ENCODE assay signal across 8 mouse cellular contexts in the genomic region with DNA sequence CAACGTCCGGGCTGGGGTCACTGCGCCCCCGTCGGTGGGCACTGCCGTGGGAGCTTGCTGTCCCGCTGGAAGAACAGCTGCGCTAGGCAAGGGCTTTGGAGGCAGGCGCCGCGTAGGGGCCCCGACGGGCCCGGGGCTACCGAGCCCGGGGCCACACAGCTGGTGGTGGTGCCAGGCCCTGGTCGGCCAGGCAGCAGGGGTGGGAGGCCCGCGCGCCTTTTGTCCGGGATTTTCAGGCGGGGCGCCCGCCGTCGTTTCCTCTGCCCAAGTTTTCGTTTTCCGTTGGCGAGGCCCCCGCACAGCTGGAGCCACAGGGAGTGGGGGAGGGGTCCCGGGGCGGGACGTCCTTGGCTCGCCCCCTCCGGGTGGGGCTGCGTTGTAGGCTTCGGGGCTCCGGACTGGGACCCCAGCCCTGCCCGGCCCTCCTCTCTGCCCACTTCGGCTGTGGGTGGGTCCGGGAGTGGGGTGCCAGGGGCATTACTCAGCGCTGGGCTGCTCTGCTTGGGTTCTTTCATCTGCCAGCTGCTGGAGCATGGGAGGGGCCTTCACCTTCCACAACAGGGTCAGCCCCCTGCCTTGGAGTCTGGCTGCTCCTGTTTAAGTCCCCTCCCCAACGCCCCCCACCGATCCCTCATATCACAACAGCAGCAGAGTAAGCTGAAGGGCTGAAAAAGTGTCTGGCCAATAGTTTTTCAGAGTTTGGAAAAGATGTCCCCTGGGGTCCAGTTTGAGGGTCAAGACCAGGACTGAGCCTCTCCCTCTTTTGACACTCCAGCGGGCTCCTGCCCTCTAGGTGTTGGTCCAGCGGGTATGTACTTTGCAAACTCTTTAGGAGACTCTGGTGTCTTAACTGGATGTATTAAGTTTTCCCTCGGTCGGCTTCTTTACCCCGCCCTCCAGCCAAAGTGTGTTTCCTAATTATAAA. TPM values are rescaled to one million over a fixed set of nuclear protein-coding genes. Genes with fewer than 3 reads are reported as not detected.
DNase-seq lines count a peak whose midpoint lies in the region; ATAC-seq and TF ChIP-seq lines count a peak whose summit lies in the region.

No protein-coding gene starts in this region.

- no peak for ATAC-seq in G1E (ENCODE audit: extremely low read depth, insufficient number of reproducible peaks, low FRiP score, poor library complexity, severe bottlenecking)
- ATAC-seq in forebrain, embryonic 11.5 days (replicated peaks; ENCODE audit: low FRiP score) = peak; percentile 62

- peak overlapping the region; percentile 81 for H3K4me3 ChIP-seq in G1E (ENCODE audit: low read depth, low read length)
- peak overlapping the region; percentile 56 for H3K4me3 ChIP-seq in forebrain, embryonic 11.5 days (ENCODE audit: low read depth, low read length)
- peak overlapping the region; percentile 92 for H3K4me3 ChIP-seq in liver, adult 2 months (ENCODE audit: insufficient read depth, low read depth, low read length)

- H3K9ac ChIP-seq in forebrain, embryonic 11.5 days (ENCODE audit: low read length) = peak overlapping the region; percentile 65
- H3K9ac ChIP-seq in liver, adult 2 months (ENCODE audit: low read depth, low read length) = peak overlapping the region; percentile 93

- peaks cover 68% of the 10 kb centered on the region for H3K4me1 ChIP-seq in G1E (ENCODE audit: insufficient read depth, low read depth, low read length)
- peaks cover 13% of the 10 kb centered on the region for H3K4me1 ChIP-seq in forebrain, embryonic 11.5 days (replicated peaks; ENCODE audit: control insufficient read depth, insufficient read depth, low read length)
- 0 out of 2 replicates have a peak, but pooled peaks cover 5% of the 10 kb centered on the region for H3K4me1 ChIP-seq in liver, adult 2 months (ENCODE audit: control insufficient read depth, insufficient read depth, low read length)

- peaks cover 5% of the 10 kb centered on the region; the same call in 1 of the 2 replicates for H3K79me2 ChIP-seq in liver, adult 2 months (ENCODE audit: control insufficient read depth, insufficient read depth, low read length)

- DNase-seq in adrenal gland, adult (ENCODE audit: inconsistent age in 2 of 2, low spot score in 1 of 2) = peak; percentile 78 to 87
- DNase-seq in adrenal gland, adult 8-10 months = no peak
- peak; percentile 53 for DNase-seq in G1E (ENCODE audit: low spot score)
- peak; percentile 70 for DNase-seq in forebrain, embryonic 11.5 days (ENCODE audit: low spot score)
- DNase-seq in heart, postnatal 4 days = peak; percentile 80
- DNase-seq in liver, adult 2 months (ENCODE audit: extremely low read depth, low read depth, low spot score) = no peak
- peak; percentile 55 for DNase-seq in neural tube, embryonic 10.5 days (ENCODE audit: extremely low spot score, low spot score)
- no peak for DNase-seq in cerebellum, postnatal 14 days

- peaks cover 29% of the 10 kb centered on the region for H3K36me3 ChIP-seq in G1E (replicated peaks)
- no peaks in the 10 kb centered on the region for H3K36me3 ChIP-seq in forebrain, embryonic 11.5 days (ENCODE audit: control insufficient read depth, insufficient read depth, low read length)
- no peaks in the 10 kb centered on the region for H3K36me3 ChIP-seq in liver, adult 2 months (ENCODE audit: control insufficient read depth, insufficient read depth, low read length)

- H3K4me2 ChIP-seq in forebrain, embryonic 11.5 days (ENCODE audit: low read depth, low read length, severe bottlenecking) = peak overlapping the region; percentile 88

- no peaks in the 10 kb centered on the region for H3K27me3 ChIP-seq in G1E (ENCODE audit: insufficient read depth, low read length)
- peaks cover 2% of the 10 kb centered on the region; the same call in 1 of the 2 replicates for H3K27me3 ChIP-seq in forebrain, embryonic 11.5 days (ENCODE audit: control insufficient read depth, insufficient read depth, low read length)
- no peaks in the 10 kb centered on the region for H3K27me3 ChIP-seq in liver, adult 2 months (ENCODE audit: control insufficient read depth, insufficient read depth, low read length)

- no peak for TF ChIP-seq CTCF in G1E (IDR thresholded peaks at IDR 0.05; ENCODE audit: low read depth, low read length)
- no peak for TF ChIP-seq CTCF in liver, adult 2 months (IDR thresholded peaks at IDR 0.05; ENCODE audit: low read depth, low read length)

- H3K9me3 ChIP-seq in G1E (replicated peaks) = no peaks in the 10 kb centered on the region
- no peaks in the 10 kb centered on the region for H3K9me3 ChIP-seq in forebrain, embryonic 11.5 days (ENCODE audit: control insufficient read depth, low read length)

- 0 out of 2 replicates have a peak overlapping the region, but pooled peaks have one; percentile 25 for H3K27ac ChIP-seq in forebrain, embryonic 11.5 days (ENCODE audit: low read depth, low read length)
- H3K27ac ChIP-seq in liver, adult 2 months (replicated peaks; ENCODE audit: insufficient read depth, low read depth, low read length) = peak overlapping the region; percentile 42

- TF ChIP-seq POLR2A in liver, adult 2 months (IDR thresholded peaks at IDR 0.05; ENCODE audit: extremely low read depth, insufficient read depth, low read length) = no peak

- WGBS in forebrain, embryonic 11.5 days = 2% methylated on average over 49 of the region's 49 CpGs
- WGBS in liver, adult 2 months = 4% methylated on average over 49 of the region's 49 CpGs

RNA-seq across cellular contexts. Expression of a gene that starts 0.6 kb away (rescaled TPM):
- 10 to 100 TPM; 23.3 to 36.4 (median 31.8) TPM for total RNA-seq in adrenal gland, adult 8-10 months (2022)
- total RNA-seq in G1E (2014; fragmentation: Nextera tagmentation) (8.5 and 17.9 TPM in 2 replicates), G1E (2017) (2.4 and 4.4 TPM in 2 replicates)
- 18.6 and 21.9 TPM in 2 replicates for polyA plus RNA-seq in G1E (2012)
- polyA plus RNA-seq in forebrain, embryonic 11.5 days (2014; fragmentation: Nextera tagmentation; extraction: Ambion mirVana) = 3.2 and 4.8 TPM in 2 replicates
- total RNA-seq in heart, postnatal 4 days (2021) = 10 to 100 TPM; 51.0 to 52.3 TPM
- total RNA-seq in liver, adult 2 months (2014; rRNA removed) = 2.8 and 4.5 TPM in 2 replicates
- polyA plus RNA-seq in liver, adult 2 months (2012; rRNA removed) = 11.3 and 13.6 TPM in 2 replicates

RNA-seq across cellular contexts. Expression of a gene that starts 53.6 kb away (rescaled TPM):
- 10 to 100 TPM; 22.2 to 28.3 (median 24.9) TPM for total RNA-seq in adrenal gland, adult 8-10 months (2022)
- total RNA-seq in G1E (2014; fragmentation: Nextera tagmentation) (14.9 and 49.0 TPM in 2 replicates), G1E (2017) (11.3 and 15.4 TPM in 2 replicates)
- 5.2 and 6.0 TPM in 2 replicates for polyA plus RNA-seq in G1E (2012)
- 4.3 and 4.5 TPM in 2 replicates for polyA plus RNA-seq in forebrain, embryonic 11.5 days (2014; fragmentation: Nextera tagmentation; extraction: Ambion mirVana)
- 10 to 100 TPM; 24.2 to 28.9 TPM for total RNA-seq in heart, postnatal 4 days (2021)
- total RNA-seq in liver, adult 2 months (2014; rRNA removed) = 4.0 TPM in 2 replicates
- polyA plus RNA-seq in liver, adult 2 months (2012; rRNA removed) = 3.1 and 3.7 TPM in 2 replicates

Comparison
In these comparisons a context has a peak if more than half of its experiments do, and no peak if none do; other contexts are left out.
1. DNase-seq: peak in adrenal gland, adult (2 of 2), G1E (single experiment), forebrain, embryonic 11.5 days (single experiment), heart, postnatal 4 days (single experiment) and neural tube, embryonic 10.5 days (single experiment); none in adrenal gland, adult 8-10 months (single experiment), liver, adult 2 months (single experiment) and cerebellum, postnatal 14 days (0 of 2).
2. Peak in every context shown above with its lines, with median percentiles within 50 percentile points of each other: H3K4me3 ChIP-seq.